Mouse (Mus musculus): ENCODE results near the gene Ercc6l2. TPM values are rescaled to one million over a fixed set of nuclear protein-coding genes. Genes with fewer than 3 reads are reported as not detected.
"Not testable (repeated sequence)": the region's sequence is repeated elsewhere in the genome, so short reads cannot be mapped to it uniquely, and the experiment has no call there.

Ercc6l2 gene
- total RNA-seq, 2 experiments from 2014 or later, result 12.8 to 21.9 TPM

DNA sequence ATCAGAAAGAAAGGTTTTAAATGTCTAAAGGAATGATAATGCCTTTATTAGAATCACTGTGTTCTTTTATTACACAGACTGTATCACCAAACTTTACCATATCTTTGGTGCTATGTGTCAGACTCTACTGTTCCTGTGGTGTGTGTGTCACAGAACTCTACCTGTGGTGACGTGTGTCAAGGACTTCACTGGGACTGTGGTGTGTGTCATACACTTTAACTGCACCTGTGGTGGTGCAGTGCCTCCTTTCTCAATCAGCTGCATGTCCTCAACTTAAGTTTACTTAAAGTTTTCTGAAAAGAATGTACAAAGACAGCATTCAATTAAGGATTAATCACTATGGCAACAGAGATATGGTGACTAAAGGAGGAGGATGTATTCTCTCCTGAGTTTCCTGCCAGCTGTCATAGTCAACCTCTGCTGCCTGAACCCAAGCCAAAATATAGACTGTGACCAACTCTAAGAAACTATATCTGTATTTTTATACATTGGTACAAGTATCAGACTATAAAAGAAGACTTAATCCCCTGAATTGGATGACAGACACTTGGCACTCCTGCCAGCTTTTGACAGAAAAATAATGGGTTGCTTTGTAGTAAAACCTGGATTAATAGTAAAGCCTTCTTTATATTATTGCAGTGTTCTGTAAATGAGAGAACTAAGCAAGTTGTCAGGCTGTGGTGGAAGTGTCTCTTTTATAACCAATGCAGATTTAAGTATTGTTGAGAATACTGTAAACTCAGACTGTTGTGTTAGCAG, 64.2 kb downstream of the Ercc6l2 start:
- ATAC-seq (ENCODE audit: poor library complexity, severe bottlenecking), result no peak

- no peak for ATAC-seq (ENCODE audit: poor library complexity, severe bottlenecking)
Observed at GRCm38 (mm10) chr13:63879864-63880141, 64.8 kb downstream of the Ercc6l2 start.

- 0 out of 2 replicates have a peak, but pooled peaks have one; percentile 12 for ATAC-seq (ENCODE audit: poor library complexity, severe bottlenecking)
Observed at GRCm38 (mm10) chr13:63885532-63885949, 70.5 kb downstream of the Ercc6l2 start.

GRCm38 (mm10) chr13:63886429-63887052, 71.5 kb downstream of the Ercc6l2 start:
- ATAC-seq (ENCODE audit: poor library complexity, severe bottlenecking), result no peak

DNA sequence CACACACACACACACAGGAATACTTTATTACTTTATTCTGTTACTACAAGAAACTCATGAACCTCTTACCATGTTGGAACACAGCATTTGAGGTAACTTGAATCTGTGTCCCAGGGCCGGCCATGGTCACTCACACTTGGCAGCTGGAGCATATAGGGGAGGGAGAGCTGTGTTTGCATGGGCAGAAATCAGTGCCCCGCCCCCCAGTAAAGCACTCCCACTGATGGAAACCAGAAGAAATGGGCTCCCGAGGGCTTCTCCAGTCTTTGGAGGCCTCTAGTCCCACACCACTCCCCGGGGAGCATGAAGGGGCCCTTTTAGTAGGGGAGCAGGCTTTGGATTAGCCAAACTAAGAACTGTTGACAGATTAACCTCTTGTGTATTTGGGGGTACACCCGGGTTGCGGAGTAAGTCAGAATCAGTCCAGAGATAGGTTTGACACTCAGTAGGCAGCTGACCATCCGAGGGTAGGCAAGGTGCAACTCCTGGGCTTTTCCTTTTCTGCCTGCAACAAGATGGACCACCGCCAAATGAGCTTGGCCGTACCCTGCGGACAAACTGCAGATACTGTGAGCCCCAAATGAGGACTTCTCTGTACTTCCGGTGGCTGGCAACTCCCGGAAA, 85.8 kb downstream of the Ercc6l2 start:
- no peak for ATAC-seq (ENCODE audit: poor library complexity, severe bottlenecking)

GRCm38 (mm10) chr13:63901303-63901713, 86.3 kb downstream of the Ercc6l2 start:
- ATAC-seq (ENCODE audit: poor library complexity, severe bottlenecking), result peak; percentile 51

- ATAC-seq (ENCODE audit: poor library complexity, severe bottlenecking), result peak; percentile 48
Observed at GRCm38 (mm10) chr13:63901714-63902597, 86.9 kb downstream of the Ercc6l2 start.

DNA sequence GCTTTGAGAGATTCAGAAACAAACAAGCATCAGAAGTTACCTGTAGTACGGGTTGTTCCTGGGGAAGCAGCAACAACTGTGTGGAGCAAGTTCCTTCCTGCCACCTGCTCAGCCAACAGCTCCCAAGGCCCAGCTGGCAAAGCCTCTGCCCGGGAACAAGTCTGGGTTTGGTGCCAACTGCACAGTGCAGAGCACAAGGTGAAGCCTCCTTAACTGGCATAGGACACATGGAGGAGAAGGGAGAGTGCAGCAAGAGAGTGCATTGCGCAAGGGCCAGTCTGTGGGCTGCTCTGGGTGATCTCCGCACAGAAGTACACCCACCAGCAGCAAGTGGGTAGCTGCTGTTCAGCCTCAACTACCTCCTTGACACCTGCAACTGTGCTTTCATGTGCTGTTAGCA, 91.5 kb downstream of the Ercc6l2 start:
- no peak for ATAC-seq (ENCODE audit: poor library complexity, severe bottlenecking)

DNA sequence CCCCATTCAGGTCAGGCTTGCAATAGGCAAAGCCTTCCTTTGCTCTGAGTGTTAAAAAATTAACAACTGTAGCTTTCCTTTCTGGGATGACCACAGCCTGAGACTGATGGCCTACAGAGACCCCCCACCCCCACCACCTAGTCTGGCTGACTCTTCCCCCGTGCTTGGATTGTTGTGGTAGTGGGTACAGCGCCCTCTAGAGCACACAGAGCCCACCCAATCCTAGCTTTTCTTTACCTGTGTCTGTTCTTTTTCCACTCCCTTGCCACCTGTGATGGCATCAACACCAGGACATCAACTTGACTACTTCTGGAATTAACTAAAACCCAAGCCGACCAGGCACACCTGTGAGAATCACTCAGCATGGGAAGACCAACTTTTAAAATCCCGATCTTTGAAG, 92.4 kb downstream of the Ercc6l2 start:
- ATAC-seq (ENCODE audit: poor library complexity, severe bottlenecking), result no peak

- no peak for ATAC-seq (ENCODE audit: poor library complexity, severe bottlenecking)
Observed at GRCm38 (mm10) chr13:63910141-63910804, 95.2 kb downstream of the Ercc6l2 start.

- no peak for ATAC-seq (ENCODE audit: poor library complexity, severe bottlenecking)
Observed at GRCm38 (mm10) chr13:63911617-63912016, 96.6 kb downstream of the Ercc6l2 start.

GRCm38 (mm10) chr13:63913136-63913535, 98.1 kb downstream of the Ercc6l2 start:
- ATAC-seq (ENCODE audit: poor library complexity, severe bottlenecking), result no peak

GRCm38 (mm10) chr13:63915176-63915575, 100.1 kb downstream of the Ercc6l2 start:
- ATAC-seq (ENCODE audit: poor library complexity, severe bottlenecking), result no peak

- no peak for ATAC-seq (ENCODE audit: poor library complexity, severe bottlenecking)
Observed at GRCm38 (mm10) chr13:63915684-63916083, 100.6 kb downstream of the Ercc6l2 start.

DNA sequence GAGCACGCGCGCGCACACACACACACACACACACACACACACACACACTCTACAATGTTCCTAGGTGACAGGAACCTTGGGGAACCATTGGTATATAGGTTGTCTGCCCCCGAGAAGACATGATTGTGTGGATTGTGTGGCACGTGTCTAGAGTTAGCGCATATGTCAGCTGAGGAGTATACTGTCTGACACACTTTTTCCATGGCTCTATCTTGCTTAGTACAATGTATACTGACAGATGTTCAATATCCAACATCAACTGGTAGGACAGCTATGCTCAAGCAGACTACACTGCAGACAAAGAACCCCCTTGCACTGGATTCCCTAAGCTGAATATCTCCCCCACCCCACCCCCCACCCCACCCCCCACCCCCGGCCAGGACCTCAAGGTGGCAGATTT, 101.5 kb downstream of the Ercc6l2 start:
- ATAC-seq (ENCODE audit: poor library complexity, severe bottlenecking), result no peak

DNA sequence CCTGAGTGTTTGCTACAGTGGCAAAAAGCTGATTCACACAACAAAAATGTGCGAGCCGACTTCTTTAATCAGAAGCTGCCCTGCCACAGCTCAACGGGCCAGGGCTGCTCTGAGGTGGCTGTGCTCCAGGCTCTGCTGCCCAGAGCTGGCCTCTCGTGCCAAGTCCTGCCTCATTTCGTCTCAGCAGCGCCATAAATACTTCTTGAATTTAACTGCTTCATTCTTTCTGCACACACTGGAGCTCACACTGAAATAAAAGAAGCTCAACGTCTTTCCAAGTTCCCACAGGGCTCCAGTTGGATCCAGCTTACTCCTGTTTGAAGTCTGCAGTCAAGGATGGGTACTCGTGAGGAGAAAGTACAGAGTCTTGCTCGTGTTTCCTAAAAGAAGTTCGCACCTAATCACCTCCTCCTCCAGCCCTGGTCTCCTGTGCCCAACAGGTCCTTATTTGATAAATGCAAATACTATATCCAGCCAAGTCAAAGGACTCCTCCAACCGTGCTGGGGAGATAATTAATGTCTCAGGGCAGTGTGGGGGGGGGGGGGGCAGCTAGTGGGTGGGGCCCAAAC, 102.2 kb downstream of the Ercc6l2 start:
- ATAC-seq (ENCODE audit: poor library complexity, severe bottlenecking), result no peak

GRCm38 (mm10) chr13:63917776-63918621, 103.0 kb downstream of the Ercc6l2 start:
- ATAC-seq (ENCODE audit: poor library complexity, severe bottlenecking), result no peak

DNA sequence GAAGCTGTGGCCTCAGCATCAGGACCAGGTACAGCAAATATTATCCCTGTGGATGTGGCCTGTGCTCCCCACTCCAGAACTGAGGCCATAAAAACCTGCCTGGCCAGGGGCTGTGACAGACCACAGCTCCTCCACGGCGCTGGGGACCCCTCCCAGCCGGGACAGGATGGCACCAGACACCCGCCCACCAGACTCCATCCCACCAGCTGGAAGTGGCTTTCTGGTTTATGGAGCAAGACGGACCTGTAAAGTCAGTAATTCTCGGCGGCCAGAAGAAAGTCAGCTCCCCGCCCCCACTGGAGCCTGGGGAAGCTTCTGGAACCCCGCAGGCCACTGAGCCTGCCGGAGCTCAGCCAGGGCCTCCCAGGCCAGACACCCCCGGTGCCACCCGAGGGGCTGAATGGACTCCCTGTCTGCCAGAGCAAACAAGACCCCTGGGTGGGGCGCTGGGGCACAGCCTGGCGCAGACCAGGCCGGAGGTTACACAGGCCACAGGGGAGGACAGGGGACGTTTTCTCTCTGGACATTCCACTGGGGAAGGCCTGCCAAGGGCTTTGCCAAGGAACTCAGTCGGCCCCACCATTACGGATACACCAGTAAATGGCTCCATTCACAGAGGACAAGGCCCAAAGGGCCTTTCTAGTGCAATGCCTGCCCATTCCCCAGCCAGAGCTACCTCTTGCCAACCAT, 103.8 kb downstream of the Ercc6l2 start:
- ATAC-seq (ENCODE audit: poor library complexity, severe bottlenecking), result no peak

GRCm38 (mm10) chr13:63924036-63924435, 109.0 kb downstream of the Ercc6l2 start:
- ATAC-seq (ENCODE audit: poor library complexity, severe bottlenecking), result not testable (repeated sequence)

All from megakaryocyte, adult 5-6 weeks (primary cell).